Mouse (Mus musculus) lung, embryonic 15.5 days (tissue): ENCODE results near the gene B3galt5. TPM values are rescaled to one million over a fixed set of nuclear protein-coding genes. Genes with fewer than 3 reads are reported as not detected.

Experiments
- ATAC-seq: fragments of 200-750 bp; cut with Nextera tagmentation; 2 replicates; pipeline ENCODE4 v1.8.0; 2017; ENCODE audit warnings: moderate number of reproducible peaks, borderline replicate concordance; ENCODE audit not compliant: low FRiP score, low TSS enrichment; ENCODE audit errors: extremely low read depth
- H3K27ac ChIP-seq: fragments of 300-500 bp; sonication (generic); 2 replicates; pipeline ENCODE4 v1.5.1; 2015; ENCODE audit warnings: moderate library complexity, mild to moderate bottlenecking, inconsistent platforms
- H3K27me3 ChIP-seq: fragments of 300-500 bp; sonication (generic); 2 replicates; pipeline ENCODE4 v1.6.1; 2015; ENCODE audit warnings: inconsistent platforms
- H3K36me3 ChIP-seq: fragments of 300-500 bp; sonication (generic); 2 replicates; pipeline ENCODE4 v1.6.1; 2015; ENCODE audit warnings: inconsistent platforms
- H3K4me1 ChIP-seq: fragments of 300-500 bp; sonication (generic); 2 replicates; pipeline ENCODE4 v1.6.1; 2015; ENCODE audit warnings: inconsistent platforms
- H3K4me2 ChIP-seq: fragments of 300-500 bp; sonication (generic); 2 replicates; pipeline ENCODE4 v1.6.1; 2015; ENCODE audit warnings: inconsistent platforms, mild to moderate bottlenecking, moderate library complexity
- H3K4me3 ChIP-seq: fragments of 300-500 bp; sonication (generic); 2 replicates; pipeline ENCODE4 v1.5.1; 2015; ENCODE audit warnings: mild to moderate bottlenecking, inconsistent platforms
- H3K9ac ChIP-seq: fragments of 300-500 bp; sonication (generic); 2 replicates; pipeline ENCODE4 v1.6.1; 2015; ENCODE audit warnings: inconsistent platforms
- H3K9me3 ChIP-seq: fragments of 300-500 bp; sonication (generic); 2 replicates; pipeline ENCODE4 v1.6.1; 2016; ENCODE audit warnings: inconsistent platforms
- WGBS: fragments of 180-500 bp; shearing (Covaris S2); methylation state at CpG from one replicate; pipeline ENCODE4 v1.1.7; 2015; 5-methylcytosine and 5-hydroxymethylcytosine counted together
- polyA plus RNA-seq: library from polyadenylated mRNA; unstranded; fragments of >200 nt; fragmentation: Nextera tagmentation; extraction: Ambion mirVana; gene quantifications from 2 replicates; pipeline ENCODE4 v1.2.1, GENCODE M21; 2015

B3galt5 gene
- polyA plus RNA-seq, 1 experiment from 2014 or later = 3.3 TPM

DNA sequence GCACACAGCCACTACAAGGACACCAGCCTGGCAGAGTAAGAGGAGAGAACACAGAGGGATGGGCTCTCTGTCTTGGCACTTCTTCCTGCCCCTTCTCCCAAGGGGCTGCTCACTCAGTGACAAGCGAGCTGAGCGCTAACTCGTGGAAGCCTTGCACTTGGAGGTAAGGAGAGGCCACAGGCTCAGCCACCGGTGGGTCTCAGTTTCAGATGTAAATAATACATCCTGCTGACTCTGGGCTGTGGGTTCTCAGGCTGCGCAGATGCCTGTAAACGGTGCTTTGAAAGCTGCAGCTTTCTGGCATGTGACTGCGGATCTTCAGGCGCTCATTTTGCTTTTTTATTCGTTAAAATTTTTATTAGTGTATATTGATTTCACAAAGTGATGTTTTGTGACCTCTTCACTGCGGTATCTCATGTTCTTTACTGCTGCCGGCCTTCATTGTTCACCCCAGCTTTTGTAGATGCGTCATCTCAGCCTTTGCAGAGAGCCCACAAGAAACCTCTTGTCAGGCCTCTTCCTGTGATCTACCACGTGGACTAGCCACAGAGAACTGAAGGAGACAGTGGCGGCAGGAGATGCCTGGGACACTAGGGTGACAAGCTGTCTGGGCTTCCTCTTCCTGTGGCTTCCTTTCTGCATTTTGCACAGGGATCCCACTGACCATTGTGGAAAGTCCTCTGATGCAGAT lies 37.5 kb downstream of the B3galt5 start:
- H3K27ac ChIP-seq = no peak overlapping the region
- H3K4me1 ChIP-seq = no peaks in the 10 kb centered on the region
- 49% methylated on average over 14 of the region's 14 CpGs for WGBS
- no peaks in the 10 kb centered on the region; the same call in 1 of the 2 replicates for H3K27me3 ChIP-seq
- H3K36me3 ChIP-seq = no peaks in the 10 kb centered on the region
- no peak overlapping the region for H3K4me2 ChIP-seq
- ATAC-seq = no peak
- no peak overlapping the region for H3K9ac ChIP-seq
- H3K4me3 ChIP-seq = no peak overlapping the region
- no peaks in the 10 kb centered on the region for H3K9me3 ChIP-seq

DNA sequence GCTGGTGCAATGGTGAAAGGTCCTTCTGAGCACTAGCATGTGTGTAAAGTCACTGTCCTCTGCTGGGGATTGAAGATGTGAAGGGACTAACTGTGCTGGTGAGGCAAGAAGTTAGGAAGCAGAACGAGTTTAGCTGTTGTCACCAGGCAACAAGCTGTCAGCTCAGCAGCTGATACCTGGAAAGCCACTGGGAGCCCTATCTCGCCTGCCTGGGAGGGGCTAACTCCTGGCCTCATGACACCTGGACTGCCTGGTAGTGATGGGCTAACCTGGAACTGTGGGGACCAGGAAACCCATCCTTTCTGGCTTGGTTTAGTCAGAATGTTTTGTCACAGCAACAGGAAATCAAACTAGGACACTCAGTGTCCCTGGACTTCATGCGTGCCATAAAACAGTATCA lies 41.0 kb downstream of the B3galt5 start:
- Histone ChIP-seq H3K4me2 (no peak overlapping the region), H3K9me3 (no peaks in the 10 kb centered on the region), H3K36me3 (no peaks in the 10 kb centered on the region), H3K9ac (no peak overlapping the region), H3K27ac (no peak overlapping the region), H3K4me3 (no peak overlapping the region), H3K27me3 (peaks cover 31% of the 10 kb centered on the region), H3K4me1 (peaks cover 7% of the 10 kb centered on the region)
- WGBS = 62% methylated on average over 3 of the region's 3 CpGs
- ATAC-seq = no peak

DNA sequence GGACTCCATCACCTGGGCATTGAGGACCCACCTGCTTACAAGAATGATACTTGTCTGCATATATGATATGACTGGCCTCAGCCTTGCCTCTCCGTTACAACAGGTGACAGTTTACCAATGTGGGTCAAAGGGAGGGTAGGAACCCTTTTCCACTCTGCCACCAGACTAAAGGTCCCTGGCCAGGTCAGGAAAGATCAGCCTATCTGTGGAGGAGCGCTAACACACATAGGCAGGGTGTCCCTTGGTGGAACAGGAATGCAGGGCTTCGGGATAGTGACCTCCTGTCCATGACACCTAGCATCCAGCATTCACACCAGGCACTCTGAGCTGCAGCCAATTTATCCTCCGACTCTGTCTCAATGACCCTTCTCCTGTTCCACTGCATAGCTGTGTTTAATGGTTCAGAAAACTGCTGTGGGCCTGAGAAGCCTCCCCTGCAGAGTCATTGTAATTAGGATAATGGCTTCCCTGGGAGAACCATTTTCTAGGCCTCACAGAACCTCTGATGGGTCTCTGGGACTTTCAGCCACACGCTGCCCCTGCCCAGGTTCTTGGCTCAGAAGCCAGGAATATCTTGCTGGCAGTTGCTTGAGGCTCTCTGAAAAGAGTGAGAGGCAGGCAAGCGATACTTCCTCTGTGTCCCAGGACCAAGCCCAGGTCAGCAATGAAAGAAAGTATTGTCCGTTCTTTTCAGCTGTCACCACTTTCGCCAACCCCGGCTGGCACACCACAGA lies 43.1 kb downstream of the B3galt5 start:
- peaks cover 36% of the 10 kb centered on the region for H3K27me3 ChIP-seq
- H3K4me2 ChIP-seq = no peak overlapping the region
- H3K27ac ChIP-seq = no peak overlapping the region
- H3K4me3 ChIP-seq = no peak overlapping the region
- no peak overlapping the region for H3K9ac ChIP-seq
- 66% methylated on average over 9 of the region's 9 CpGs for WGBS
- ATAC-seq = no peak
- no peaks in the 10 kb centered on the region for H3K9me3 ChIP-seq
- H3K4me1 ChIP-seq = peaks cover 7% of the 10 kb centered on the region
- no peaks in the 10 kb centered on the region for H3K36me3 ChIP-seq

DNA sequence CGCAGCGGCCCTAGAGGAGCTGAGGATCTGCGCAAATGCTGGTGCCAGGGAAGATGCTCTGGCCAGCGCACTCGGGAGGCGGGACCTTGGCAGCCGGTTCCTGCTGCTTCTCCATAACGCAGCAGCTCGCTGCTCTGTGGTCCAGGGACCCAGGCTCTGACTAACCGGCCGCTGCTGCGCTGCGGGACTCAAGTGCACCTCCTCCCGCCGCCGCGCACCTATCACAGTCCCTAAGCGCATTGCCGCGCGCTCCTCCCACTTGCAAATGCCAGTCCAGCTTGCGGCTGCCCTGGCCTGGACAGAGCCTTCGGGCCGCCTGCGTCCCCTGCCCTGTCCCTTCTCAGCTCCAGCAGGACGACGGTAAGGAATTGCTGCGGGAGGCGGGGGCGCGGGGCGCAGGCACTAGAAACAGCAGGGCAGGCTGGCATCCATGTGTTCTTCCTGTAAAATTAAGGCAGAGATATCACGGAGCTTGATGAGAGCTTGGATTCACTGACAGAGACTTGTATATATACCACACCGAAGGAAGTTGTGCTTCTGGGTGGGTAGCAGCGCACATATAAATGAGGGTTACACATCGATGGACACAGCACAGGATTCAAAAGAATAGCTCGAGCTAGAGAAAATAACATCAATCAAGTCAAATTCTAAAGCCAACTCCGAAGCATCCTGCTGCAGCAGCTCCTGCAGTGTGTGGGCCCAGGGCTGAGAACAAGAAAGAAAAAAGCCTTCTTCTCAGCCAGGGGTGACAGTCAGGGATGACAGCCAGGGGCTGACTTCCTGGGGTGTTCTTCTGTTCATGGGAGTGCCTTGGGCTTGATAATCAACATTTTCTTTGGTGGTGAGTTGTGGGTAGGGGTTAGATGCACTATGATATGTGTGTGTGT lies 45.4 kb downstream of the B3galt5 start:
- peak overlapping the region; percentile 34 for H3K4me3 ChIP-seq
- H3K27me3 ChIP-seq = peaks cover 36% of the 10 kb centered on the region
- peaks cover 7% of the 10 kb centered on the region for H3K4me1 ChIP-seq
- H3K4me2 ChIP-seq = peak overlapping the region; percentile 64
- H3K9ac ChIP-seq = no peak overlapping the region
- H3K36me3 ChIP-seq = no peaks in the 10 kb centered on the region
- no peaks in the 10 kb centered on the region for H3K9me3 ChIP-seq
- H3K27ac ChIP-seq = no peak overlapping the region
- ATAC-seq = peak; percentile 57; the same call in 1 of the 2 replicates
- WGBS = 4% methylated on average over 38 of the region's 38 CpGs

DNA sequence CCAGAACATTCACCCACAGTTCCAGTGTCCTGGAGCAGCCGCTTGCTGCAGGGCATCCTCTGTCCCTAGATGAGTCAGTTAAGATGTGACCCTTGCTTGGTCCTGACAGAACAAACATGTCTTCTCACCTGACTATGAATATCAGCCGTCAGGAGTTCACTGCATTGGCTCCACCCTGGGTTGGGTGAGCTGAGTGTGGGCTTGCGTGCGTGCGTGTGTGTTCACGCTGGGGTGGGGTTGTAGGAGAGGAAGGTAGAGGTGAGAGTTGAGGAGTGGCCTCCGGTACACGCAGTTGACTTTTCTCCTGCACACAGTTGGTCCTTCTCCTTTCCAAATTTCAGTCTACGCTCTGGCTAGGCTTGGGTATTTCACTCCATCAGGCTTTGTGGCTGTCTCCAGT lies 47.0 kb downstream of the B3galt5 start:
- Histone ChIP-seq H3K9me3 (no peaks in the 10 kb centered on the region), H3K9ac (no peak overlapping the region), H3K27me3 (peaks cover 36% of the 10 kb centered on the region), H3K27ac (no peak overlapping the region), H3K4me3 (no peak overlapping the region), H3K4me2 (no peak overlapping the region), H3K4me1 (peaks cover 7% of the 10 kb centered on the region), H3K36me3 (no peaks in the 10 kb centered on the region)
- ATAC-seq = no peak
- WGBS = 86% methylated on average over 9 of the region's 9 CpGs

DNA sequence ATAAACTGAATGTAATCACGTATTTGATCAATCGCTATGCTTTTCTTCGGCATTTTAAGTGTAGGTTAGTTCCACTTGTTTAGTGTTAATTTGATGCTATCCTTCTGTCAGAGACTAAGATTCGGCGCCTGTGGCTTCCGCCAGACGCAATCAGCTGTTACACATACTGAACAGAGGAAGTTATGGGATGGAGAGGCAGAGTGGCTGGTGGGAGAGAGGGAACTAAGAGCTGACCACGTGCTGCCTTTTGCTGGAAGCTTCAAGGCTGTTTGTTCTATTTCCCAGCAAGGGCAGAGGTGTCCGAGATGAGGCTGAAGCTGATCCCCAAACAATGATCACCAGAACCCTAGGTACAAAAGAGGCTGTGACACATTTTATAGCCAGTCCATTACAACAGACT lies 56.3 kb downstream of the B3galt5 start:
- H3K27me3 ChIP-seq = no peaks in the 10 kb centered on the region
- no peak for ATAC-seq
- H3K36me3 ChIP-seq = no peaks in the 10 kb centered on the region
- H3K4me3 ChIP-seq = no peak overlapping the region
- H3K9me3 ChIP-seq = no peaks in the 10 kb centered on the region
- WGBS = 62% methylated on average over 9 of the region's 9 CpGs
- H3K4me2 ChIP-seq = no peak overlapping the region
- H3K9ac ChIP-seq = no peak overlapping the region
- H3K27ac ChIP-seq = no peak overlapping the region
- no peaks in the 10 kb centered on the region for H3K4me1 ChIP-seq

DNA sequence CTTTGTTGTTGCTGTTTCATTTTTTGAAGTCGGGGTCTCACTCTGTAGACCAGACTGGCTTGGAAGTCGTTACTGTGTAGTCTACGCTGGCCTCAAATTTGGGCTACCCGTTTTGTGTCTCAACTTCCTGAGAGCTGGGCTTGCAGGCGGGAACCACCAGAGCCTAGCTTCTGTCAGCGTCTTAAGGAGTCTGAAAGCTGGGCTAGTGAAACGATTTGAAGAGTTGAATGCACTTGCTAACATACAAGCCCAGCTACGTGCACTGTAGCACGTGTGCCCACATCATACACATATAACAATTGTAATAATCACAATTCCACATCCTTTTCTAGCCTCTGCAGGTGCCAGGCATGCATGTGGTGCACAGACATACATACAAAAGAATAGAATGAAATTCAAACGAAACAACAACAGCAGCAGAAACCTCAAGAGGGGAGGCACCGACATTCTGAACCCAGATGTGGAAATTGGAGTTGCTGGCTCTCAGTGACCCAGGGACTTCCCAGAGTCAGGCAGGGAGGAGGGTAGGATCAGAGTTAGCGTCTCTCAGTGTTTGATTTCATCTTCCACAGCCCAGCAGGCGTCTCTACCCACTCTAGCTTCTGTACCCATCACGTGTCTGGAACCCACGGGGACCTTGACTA lies 57.1 kb downstream of the B3galt5 start:
- 67% methylated on average over 15 of the region's 15 CpGs for WGBS
- H3K27ac ChIP-seq = no peak overlapping the region
- no peak overlapping the region for H3K4me2 ChIP-seq
- H3K9ac ChIP-seq = no peak overlapping the region
- no peak overlapping the region for H3K4me3 ChIP-seq
- H3K27me3 ChIP-seq = no peaks in the 10 kb centered on the region
- no peaks in the 10 kb centered on the region for H3K4me1 ChIP-seq
- H3K9me3 ChIP-seq = no peaks in the 10 kb centered on the region
- H3K36me3 ChIP-seq = no peaks in the 10 kb centered on the region
- ATAC-seq = no peak

DNA sequence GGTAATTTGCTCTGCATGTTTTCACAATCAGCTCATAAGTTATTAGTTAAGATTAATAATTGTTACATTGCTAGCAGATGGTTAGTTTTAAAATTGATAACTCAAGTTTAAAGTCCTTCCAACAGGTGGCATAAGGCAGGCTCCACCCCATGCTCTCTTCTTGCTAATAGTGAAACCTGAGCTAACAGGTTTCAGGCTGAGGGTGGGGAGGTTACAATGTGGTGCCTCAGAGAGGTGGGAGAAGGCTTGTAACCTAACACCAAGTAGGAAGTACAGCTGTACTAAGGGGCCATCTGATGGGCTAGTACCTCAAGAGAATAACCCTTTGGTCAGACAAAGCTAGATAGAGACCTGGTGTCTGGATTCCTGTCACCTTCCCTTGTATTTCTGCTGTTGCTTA lies 62.5 kb downstream of the B3galt5 start:
- H3K9me3 ChIP-seq = no peaks in the 10 kb centered on the region
- no peak overlapping the region for H3K27ac ChIP-seq
- no peaks in the 10 kb centered on the region for H3K27me3 ChIP-seq
- no peak overlapping the region for H3K9ac ChIP-seq
- no peak overlapping the region for H3K4me3 ChIP-seq
- H3K4me1 ChIP-seq = no peaks in the 10 kb centered on the region
- no peak for ATAC-seq
- H3K36me3 ChIP-seq = no peaks in the 10 kb centered on the region
- H3K4me2 ChIP-seq = no peak overlapping the region

DNA sequence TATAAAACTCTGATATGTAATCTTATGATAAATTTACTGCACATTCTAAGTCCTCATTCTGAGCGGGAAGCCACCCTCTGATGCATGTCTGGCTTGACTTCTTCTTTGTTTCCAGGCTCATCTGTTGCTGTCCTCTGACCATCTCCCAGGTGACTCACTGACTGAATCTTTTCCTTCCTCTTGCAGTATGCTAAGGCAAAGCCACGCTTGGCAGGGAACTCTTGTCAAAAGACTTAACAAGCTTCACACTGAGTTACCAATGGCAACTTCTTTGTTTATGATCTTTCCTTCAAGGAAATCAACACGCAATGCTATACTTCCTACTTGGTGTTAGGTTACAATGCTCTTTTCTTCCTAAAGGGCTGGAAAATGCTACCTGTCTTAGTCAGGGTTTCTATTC lies 63.0 kb downstream of the B3galt5 start:
- no peak overlapping the region for H3K9ac ChIP-seq
- 66% methylated on average over 3 of the region's 3 CpGs for WGBS
- no peak overlapping the region for H3K4me2 ChIP-seq
- no peak overlapping the region for H3K27ac ChIP-seq
- no peaks in the 10 kb centered on the region for H3K27me3 ChIP-seq
- no peaks in the 10 kb centered on the region for H3K4me1 ChIP-seq
- H3K36me3 ChIP-seq = no peaks in the 10 kb centered on the region
- no peak overlapping the region for H3K4me3 ChIP-seq
- H3K9me3 ChIP-seq = no peaks in the 10 kb centered on the region
- no peak for ATAC-seq

DNA sequence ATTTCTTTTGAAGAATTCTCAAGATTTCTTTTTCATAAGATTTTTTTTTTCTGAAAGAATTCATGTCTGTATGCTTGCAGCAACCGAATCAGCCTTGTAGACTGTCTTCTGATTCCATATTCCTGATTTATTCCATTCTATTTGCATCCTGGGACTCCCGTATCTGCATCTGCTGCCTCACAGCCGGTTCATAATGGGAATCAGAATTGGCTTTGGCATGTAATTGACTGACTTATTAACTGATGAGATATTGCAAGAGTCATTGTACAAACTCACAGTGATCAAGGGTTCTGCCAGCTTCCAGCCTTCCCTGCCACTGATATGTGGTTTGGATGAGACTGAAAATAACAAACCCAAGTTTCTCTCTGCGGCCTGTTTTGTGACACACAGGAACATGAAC lies 67.8 kb downstream of the B3galt5 start:
- no peak overlapping the region for H3K9ac ChIP-seq
- H3K9me3 ChIP-seq = no peaks in the 10 kb centered on the region
- H3K27ac ChIP-seq = no peak overlapping the region
- no peak overlapping the region for H3K4me3 ChIP-seq
- H3K4me1 ChIP-seq = no peaks in the 10 kb centered on the region
- no peak overlapping the region for H3K4me2 ChIP-seq
- H3K27me3 ChIP-seq = no peaks in the 10 kb centered on the region
- ATAC-seq = no peak
- WGBS = 76% methylated on average over 4 of the region's 4 CpGs
- no peaks in the 10 kb centered on the region for H3K36me3 ChIP-seq

DNA sequence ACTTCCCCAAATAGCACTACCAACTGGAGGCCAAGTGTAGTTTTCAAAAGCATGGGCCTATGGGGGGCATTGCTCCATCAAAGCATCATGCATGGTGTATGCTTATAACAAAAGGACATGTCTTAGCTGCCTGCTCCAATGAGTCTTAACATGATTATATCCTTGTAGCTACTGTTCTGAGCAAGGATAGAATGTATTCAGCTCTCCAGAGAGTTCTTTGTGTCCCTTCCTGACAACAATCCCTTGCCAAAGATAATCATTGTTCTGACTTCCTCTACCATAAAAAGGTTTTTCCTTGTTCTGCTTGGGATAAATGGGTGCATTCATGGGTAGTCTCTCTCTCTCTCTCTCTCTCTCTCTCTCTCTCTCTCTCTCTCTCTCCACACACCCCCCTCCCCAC lies 68.8 kb downstream of the B3galt5 start:
- Histone ChIP-seq H3K4me2 (no peak overlapping the region), H3K4me1 (no peaks in the 10 kb centered on the region), H3K27me3 (no peaks in the 10 kb centered on the region), H3K9me3 (no peaks in the 10 kb centered on the region), H3K27ac (no peak overlapping the region), H3K4me3 (no peak overlapping the region), H3K36me3 (no peaks in the 10 kb centered on the region), H3K9ac (no peak overlapping the region)
- no peak for ATAC-seq
